Mouse (Mus musculus) intestine, postnatal 0 days (tissue): Measurements from ENCODE around the gene P2rx6. TPM values are rescaled to one million over a fixed set of nuclear protein-coding genes. Genes with fewer than 3 reads are reported as not detected.

Experiments used
- ATAC-seq: fragments of 200-750 bp; cut with Nextera tagmentation; 2 replicates; pipeline ENCODE4 v1.8.0; 2017; ENCODE audit warnings: mild to moderate bottlenecking, moderate TSS enrichment, moderate library complexity
- H3K27ac ChIP-seq: fragments of 300-500 bp; sonication (generic); 2 replicates; pipeline ENCODE4 v1.5.1; 2014; ENCODE audit warnings: mild to moderate bottlenecking, low read depth, low read length, moderate library complexity
- H3K27me3 ChIP-seq: fragments of 300-500 bp; sonication (generic); replicated peaks from 2 replicates; pipeline ENCODE4 v1.6.1; 2014; ENCODE audit warnings: low read length, mixed read lengths; ENCODE audit not compliant: control insufficient read depth, insufficient read depth
- H3K36me3 ChIP-seq: fragments of 300-500 bp; sonication (generic); 2 replicates; pipeline ENCODE4 v1.6.1; 2014; ENCODE audit warnings: mild to moderate bottlenecking, moderate library complexity; ENCODE audit not compliant: control insufficient read depth, insufficient read depth
- H3K4me1 ChIP-seq: fragments of 300-500 bp; sonication (generic); replicated peaks from 2 replicates; pipeline ENCODE4 v1.6.1; 2014; ENCODE audit warnings: antibody characterized with exemption, low read length, mixed read lengths; ENCODE audit not compliant: control insufficient read depth, insufficient read depth
- H3K4me2 ChIP-seq: fragments of 300-500 bp; sonication (generic); replicated peaks from 2 replicates; pipeline ENCODE4 v1.6.1; 2014; ENCODE audit warnings: low read depth, mild to moderate bottlenecking, moderate library complexity
- H3K4me3 ChIP-seq: fragments of 300-500 bp; sonication (generic); 2 replicates; pipeline ENCODE4 v1.5.1; 2014; ENCODE audit warnings: low read depth, low read length
- H3K9ac ChIP-seq: fragments of 300-500 bp; sonication (generic); 2 replicates; pipeline ENCODE4 v1.6.1; 2014; ENCODE audit warnings: mild to moderate bottlenecking, low read depth, low read length
- H3K9me3 ChIP-seq: fragments of 300-500 bp; sonication (generic); 2 replicates; pipeline ENCODE4 v1.6.1; 2016; ENCODE audit warnings: mixed run types; ENCODE audit not compliant: control insufficient read depth
- CTCF ChIP-seq: sonication (generic); IDR thresholded peaks from 2 replicates; pipeline ENCODE4 v1.5.1; 2016; ENCODE audit warnings: low read depth, mild to moderate bottlenecking, control low read depth, antibody characterized with exemption, moderate library complexity
- WGBS: fragments of 180-500 bp; shearing (Covaris S2); extraction: QIAGEN DNeasy Blood & Tissue Kit; methylation state at CpG from one replicate; pipeline ENCODE4 v1.1.7; 2014; 5-methylcytosine and 5-hydroxymethylcytosine counted together
- polyA plus RNA-seq: library from polyadenylated mRNA; unstranded; fragments of >200 nt; fragmentation: Nextera tagmentation; extraction: Ambion mirVana; gene quantifications from 2 replicates; pipeline ENCODE4 v1.2.1, GENCODE M21; 2015

The P2rx6 gene
- polyA plus RNA-seq, 1 experiment from 2014 or later = 0.73 TPM

- H3K36me3 ChIP-seq = peaks cover 12% of the 10 kb centered on the region; the same call in 1 of the 2 replicates
- TF ChIP-seq CTCF = peak; percentile 85
- H3K4me3 ChIP-seq = no peak overlapping the region
- peaks cover 2% of the 10 kb centered on the region; the same call in 1 of the 2 replicates for H3K4me1 ChIP-seq
- WGBS = 15% methylated on average over 13 of the region's 13 CpGs
- H3K9ac ChIP-seq = no peak overlapping the region
- no peaks in the 10 kb centered on the region for H3K27me3 ChIP-seq
- H3K9me3 ChIP-seq = no peaks in the 10 kb centered on the region
- H3K4me2 ChIP-seq = no peak overlapping the region
- no peak for ATAC-seq
- no peak overlapping the region for H3K27ac ChIP-seq
These were observed 56.4 kb downstream of the P2rx6 start for GRCm38 (mm10) chr16:17617922-17618565.

GRCm38 (mm10) chr16:17619198-17620105, 57.8 kb downstream of the P2rx6 start, which contains the start of gene Smpd4:
TSS of gene Smpd4 (plus strand) at chr16:17619354.
- Histone ChIP-seq H3K4me2 (peak within 1 kb of the TSS; percentile 73), H3K27ac (no peak within 1 kb of the TSS), H3K4me3 (peak within 1 kb of the TSS; percentile 98), H3K27me3 (no peaks in the 10 kb centered on the region), H3K9me3 (no peaks in the 10 kb centered on the region), H3K36me3 (peaks cover 23% of the 10 kb centered on the region; the same call in 1 of the 2 replicates), H3K4me1 (peaks cover 2% of the 10 kb centered on the region; the same call in 1 of the 2 replicates), H3K9ac (peak within 1 kb of the TSS; percentile 85)
- 2% methylated on average over 60 of the region's 60 CpGs for WGBS
- no peak for TF ChIP-seq CTCF
- ATAC-seq = peak; percentile 68

- 81% methylated on average over 1 of the region's 1 CpGs for WGBS
These were observed 60.3 kb downstream of the P2rx6 start for GRCm38 (mm10) chr16:17621936-17622335.

GRCm38 (mm10) chr16:17625488-17626268, 64.0 kb downstream of the P2rx6 start:
- Histone ChIP-seq H3K36me3 (peaks cover 68% of the 10 kb centered on the region), H3K4me3 (no peak overlapping the region), H3K4me1 (no peaks in the 10 kb centered on the region), H3K27me3 (no peaks in the 10 kb centered on the region), H3K9me3 (no peaks in the 10 kb centered on the region), H3K4me2 (no peak overlapping the region), H3K9ac (no peak overlapping the region), H3K27ac (no peak overlapping the region)
- WGBS = 62% methylated on average over 8 of the region's 8 CpGs
- TF ChIP-seq CTCF = peak; percentile 81
- ATAC-seq = no peak

More at GRCm38 (mm10) chr16:17621936-17622335, 60.3 kb downstream of the P2rx6 start:
- Histone ChIP-seq H3K4me1 (peaks cover 2% of the 10 kb centered on the region; the same call in 1 of the 2 replicates), H3K27ac (no peak overlapping the region), H3K4me2 (no peak overlapping the region), H3K9ac (no peak overlapping the region), H3K27me3 (no peaks in the 10 kb centered on the region), H3K9me3 (no peaks in the 10 kb centered on the region), H3K4me3 (no peak overlapping the region), H3K36me3 (peaks cover 36% of the 10 kb centered on the region)
- no peak for TF ChIP-seq CTCF
- no peak for ATAC-seq

- TF ChIP-seq CTCF = no peak
- Histone ChIP-seq H3K27me3 (no peaks in the 10 kb centered on the region), H3K4me3 (no peak overlapping the region), H3K36me3 (peaks cover 72% of the 10 kb centered on the region), H3K9me3 (no peaks in the 10 kb centered on the region), H3K27ac (no peak overlapping the region), H3K4me1 (no peaks in the 10 kb centered on the region), H3K9ac (no peak overlapping the region), H3K4me2 (no peak overlapping the region)
- 97% methylated on average over 5 of the region's 5 CpGs for WGBS
- no peak for ATAC-seq
These were observed 64.5 kb downstream of the P2rx6 start for GRCm38 (mm10) chr16:17626269-17626555.

Other genes starting within 250 kb of the P2rx6 start
- gene Serpind1, start 230.5 kb upstream of the P2rx6 start, polyA plus RNA-seq = 0.09 and 0.14 TPM in 2 replicates
- gene Snap29, start 155.9 kb upstream of the P2rx6 start, polyA plus RNA-seq = 15.5 and 16.8 TPM in 2 replicates
- gene Pi4ka, start 155.6 kb upstream of the P2rx6 start, polyA plus RNA-seq = 20.5 and 23.3 TPM in 2 replicates
- 29.9 and 36.9 TPM in 2 replicates for gene Crkl, start 109.9 kb upstream of the P2rx6 start, polyA plus RNA-seq
- gene Aifm3, start 72.3 kb upstream of the P2rx6 start, polyA plus RNA-seq = 7.2 and 8.6 TPM in 2 replicates
- 129 and 137 TPM in 2 replicates for gene Lztr1, start 53.2 kb upstream of the P2rx6 start, polyA plus RNA-seq
- gene Thap7, start 30.7 kb upstream of the P2rx6 start, polyA plus RNA-seq = 65.1 and 67.4 TPM in 2 replicates
- gene Lrrc74b, start 638 bp upstream of the P2rx6 start, polyA plus RNA-seq = 0.44 and 0.80 TPM in 2 replicates
- 28.3 and 31.0 TPM in 2 replicates for gene Slc7a4, start 21.3 kb downstream of the P2rx6 start, polyA plus RNA-seq
- 8.7 and 9.0 TPM in 2 replicates for gene Smpd4, start 57.5 kb downstream of the P2rx6 start, polyA plus RNA-seq
- gene Ccdc74a, start 84.6 kb downstream of the P2rx6 start, polyA plus RNA-seq = 8.0 and 9.4 TPM in 2 replicates
- 26.6 TPM in 2 replicates for gene Med15, start 171.0 kb downstream of the P2rx6 start, polyA plus RNA-seq
- 29.0 and 29.9 TPM in 2 replicates for gene Klhl22, start 197.7 kb downstream of the P2rx6 start, polyA plus RNA-seq
- 6.3 and 6.9 TPM in 2 replicates for gene Scarf2, start 235.4 kb downstream of the P2rx6 start, polyA plus RNA-seq